Mouse (Mus musculus): ENCODE results near the gene Sox13. TPM values are rescaled to one million over a fixed set of nuclear protein-coding genes. Genes with fewer than 3 reads are reported as not detected.

Gene Sox13
- total and polyA plus RNA-seq, 3 experiments, result 0.34 to 1.4 (median 0.90) TPM

GRCm38 (mm10) chr1:133424547-133425140, 467 bp upstream of the Sox13 start:
- Histone ChIP-seq H3K27ac (ENCODE audit: insufficient read depth, low read depth) (no peak overlapping the region), H3K4me2 (ENCODE audit: insufficient read depth, low read depth, poor library complexity, severe bottlenecking) (no peak overlapping the region), H3K36me3 (replicated peaks in 1 of 2; ENCODE audit: control insufficient read depth in 1 of 2, insufficient read depth in 1 of 2, low read length in 1 of 2) (no peaks in the 10 kb centered on the region), H3K9me3 (replicated peaks; ENCODE audit: low read length) (peaks cover 21% of the 10 kb centered on the region), H3K27me3 (replicated peaks) (peaks cover 57% of the 10 kb centered on the region), H3K9ac (ENCODE audit: insufficient read depth, low read depth) (no peak overlapping the region), H3K4me3 (replicated peaks in 1 of 3; ENCODE audit: low read depth in 2 of 3, low read length in 2 of 3, poor library complexity in 1 of 3) (no peak overlapping the region), H3K79me2 (replicated peaks; ENCODE audit: control insufficient read depth, extremely low read depth, insufficient read depth, poor library complexity, severe bottlenecking) (no peaks in the 10 kb centered on the region), H3K4me1 (ENCODE audit: control insufficient read depth in 1 of 2, insufficient read depth in 2 of 2) (no peaks in the 10 kb centered on the region)
- TF ChIP-seq PAX5 (IDR thresholded peaks at IDR 0.05; ENCODE audit: low read length), result no peak
- no peak for TF ChIP-seq HCFC1 (IDR thresholded peaks at IDR 0.05; ENCODE audit: low read depth, low read length)
- TF ChIP-seq NELFE (IDR thresholded peaks at IDR 0.05; ENCODE audit: low read depth, low read length), result no peak
- TF ChIP-seq EP300 (IDR thresholded peaks at IDR 0.05; ENCODE audit: low read length), result no peak
- TF ChIP-seq JUND (conservative IDR thresholded peaks at IDR 0.05; ENCODE audit: low read depth, low read length), result no peak
- TF ChIP-seq ZC3H11A (IDR thresholded peaks at IDR 0.05; ENCODE audit: low read depth, low read length), result no peak
- TF ChIP-seq JUN (IDR thresholded peaks at IDR 0.05; ENCODE audit: insufficient read depth, low read depth, low read length), result no peak
- TF ChIP-seq USF2 (conservative IDR thresholded peaks at IDR 0.05; ENCODE audit: low read depth, low read length), result no peak
- no peak for TF ChIP-seq SIN3A (IDR thresholded peaks at IDR 0.05; ENCODE audit: low read length)
- TF ChIP-seq SMC3 (IDR thresholded peaks at IDR 0.05; ENCODE audit: low read depth, low read length), result no peak
- no peak for TF ChIP-seq BHLHE40 (IDR thresholded peaks at IDR 0.05; ENCODE audit: low read depth, low read length)
- TF ChIP-seq MAX (IDR thresholded peaks at IDR 0.05; ENCODE audit: low read length), result no peak
- TF ChIP-seq MAFK (IDR thresholded peaks at IDR 0.05; ENCODE audit: insufficient replicate concordance, low read length), result no peak
- TF ChIP-seq POLR2AphosphoS2 (IDR thresholded peaks at IDR 0.05; ENCODE audit: low read depth, low read length), result no peak
- no peak for TF ChIP-seq KAT2A (IDR thresholded peaks at IDR 0.05; ENCODE audit: insufficient replicate concordance, low read length)
- no peak for TF ChIP-seq TCF12 (IDR thresholded peaks at IDR 0.05; ENCODE audit: low read depth, low read length)
- no peak for TF ChIP-seq USF1 (IDR thresholded peaks at IDR 0.05; ENCODE audit: low read depth, low read length)
- in situ Hi-C loops (cut with MboI; ENCODE audit: low pct_ligation_motif_present, low pct_unique_long_range_greater_than_20kb, low sequenced_read_pairs), result no loop called here
- dilution Hi-C loops (cut with MboI; ENCODE audit: extremely low pct_ligation_motif_present, extremely low pct_unique_long_range_greater_than_20kb, low sequenced_read_pairs), result no loop called here
- no peak for DNase-seq (ENCODE audit: extremely low read depth)

GRCm38 (mm10) chr1:133423166-133423542, 1.0 kb downstream of the Sox13 start:
- H3K9me3 ChIP-seq (replicated peaks; ENCODE audit: low read length), result peaks cover 9% of the 10 kb centered on the region
- no peaks in the 10 kb centered on the region for H3K79me2 ChIP-seq (replicated peaks; ENCODE audit: control insufficient read depth, extremely low read depth, insufficient read depth, poor library complexity, severe bottlenecking)
- H3K27ac ChIP-seq (ENCODE audit: insufficient read depth, low read depth), result no peak overlapping the region
- H3K4me1 ChIP-seq (ENCODE audit: control insufficient read depth in 1 of 2, insufficient read depth in 2 of 2), result peaks cover 5% of the 10 kb centered on the region in 2 experiments; a peak in 2 of 4 replicates
- dilution Hi-C loops (cut with MboI; ENCODE audit: extremely low pct_ligation_motif_present, extremely low pct_unique_long_range_greater_than_20kb, low sequenced_read_pairs) (no loop called here), in situ Hi-C loops (cut with MboI; ENCODE audit: low pct_ligation_motif_present, low pct_unique_long_range_greater_than_20kb, low sequenced_read_pairs) (no loop called here)
- no peak overlapping the region for H3K4me3 ChIP-seq (replicated peaks in 1 of 3; ENCODE audit: low read depth in 2 of 3, low read length in 2 of 3, poor library complexity in 1 of 3)
- peaks cover 57% of the 10 kb centered on the region for H3K27me3 ChIP-seq (replicated peaks)
- no peak overlapping the region for H3K4me2 ChIP-seq (ENCODE audit: insufficient read depth, low read depth, poor library complexity, severe bottlenecking)
- TF ChIP-seq ETS1 (conservative IDR thresholded peaks at IDR 0.05; ENCODE audit: low read depth, low read length), result no peak
- no peak for TF ChIP-seq ZC3H11A (IDR thresholded peaks at IDR 0.05; ENCODE audit: low read depth, low read length)
- no peak for TF ChIP-seq CHD1 (IDR thresholded peaks at IDR 0.05; ENCODE audit: low read depth, low read length)
- no peak for TF ChIP-seq ELF1 (IDR thresholded peaks at IDR 0.05; ENCODE audit: low read depth, low read length)
- TF ChIP-seq GABPA (IDR thresholded peaks at IDR 0.05; ENCODE audit: insufficient replicate concordance, low read depth, low read length), result no peak
- no peaks in the 10 kb centered on the region for H3K36me3 ChIP-seq (replicated peaks in 1 of 2; ENCODE audit: control insufficient read depth in 1 of 2, insufficient read depth in 1 of 2, low read length in 1 of 2)
- DNase-seq (ENCODE audit: extremely low read depth), result no peak
- no peak overlapping the region for H3K9ac ChIP-seq (ENCODE audit: insufficient read depth, low read depth)

Measured in CH12.LX (cell line).